Mouse (Mus musculus): ENCODE measurements at regions not wholly inside any gene's neighbourhood (a gene's known extent, or its start where the extent isn't known, plus 50 kb on each side); places are given as distances from the start of the nearest gene placed in this dataset.

DNA sequence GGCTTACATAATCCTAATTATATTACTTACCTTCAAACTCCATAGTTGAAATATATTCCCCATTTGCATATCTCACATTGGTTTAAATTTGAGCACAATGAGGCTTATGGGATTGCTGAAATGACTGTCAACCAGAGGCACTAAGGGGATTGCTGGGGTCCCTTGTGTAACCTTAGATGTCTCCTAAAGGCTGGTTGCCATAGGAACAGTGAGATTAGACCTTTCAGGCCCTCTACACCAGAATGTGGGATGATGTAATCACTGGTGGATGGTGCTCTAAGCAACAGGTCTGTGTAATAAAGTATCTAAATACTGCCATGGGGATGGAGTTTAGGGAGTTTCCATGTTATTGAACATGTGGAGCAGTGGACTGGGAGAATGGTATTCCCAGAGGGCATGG is 210.0 kb upstream of the Stac start:
- Histone ChIP-seq H3K4me2 (no peak overlapping the region), H3K9me3 (no peaks in the 10 kb centered on the region), H3K36me3 (no peaks in the 10 kb centered on the region), H3K4me1 (replicated peaks) (no peaks in the 10 kb centered on the region), H3K27me3 (no peaks in the 10 kb centered on the region), H3K9ac (no peak overlapping the region), H3K27ac (replicated peaks) (no peak overlapping the region), H3K4me3 (no peak overlapping the region)
- no peak for ATAC-seq (ENCODE audit: low FRiP score, low read depth)

DNA sequence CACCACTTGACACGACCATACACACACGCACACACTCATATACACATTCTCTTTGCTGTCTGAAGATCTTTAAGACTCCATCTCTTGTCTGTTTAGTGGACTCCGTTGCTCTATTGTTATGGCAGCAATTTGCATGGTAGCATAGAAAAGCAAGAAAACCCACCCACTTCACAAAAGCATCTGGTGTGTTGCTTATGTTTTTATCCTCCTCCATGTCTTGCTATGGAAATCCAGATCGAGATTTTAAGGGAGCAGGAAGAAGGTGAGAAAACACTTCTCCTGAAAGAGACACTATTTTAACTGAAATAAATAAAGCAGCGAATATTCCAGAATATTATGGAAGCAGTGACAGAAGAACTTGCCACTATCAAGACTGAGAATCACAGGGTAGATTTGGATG is 207.5 kb upstream of the Stac start:
- Histone ChIP-seq H3K27me3 (no peaks in the 10 kb centered on the region), H3K4me1 (replicated peaks) (no peaks in the 10 kb centered on the region), H3K9ac (no peak overlapping the region), H3K4me2 (no peak overlapping the region), H3K9me3 (no peaks in the 10 kb centered on the region), H3K36me3 (no peaks in the 10 kb centered on the region), H3K27ac (replicated peaks) (no peak overlapping the region), H3K4me3 (no peak overlapping the region)
- 78% methylated on average over 5 of the region's 5 CpGs for WGBS
- ATAC-seq (ENCODE audit: low FRiP score, low read depth): no peak

DNA sequence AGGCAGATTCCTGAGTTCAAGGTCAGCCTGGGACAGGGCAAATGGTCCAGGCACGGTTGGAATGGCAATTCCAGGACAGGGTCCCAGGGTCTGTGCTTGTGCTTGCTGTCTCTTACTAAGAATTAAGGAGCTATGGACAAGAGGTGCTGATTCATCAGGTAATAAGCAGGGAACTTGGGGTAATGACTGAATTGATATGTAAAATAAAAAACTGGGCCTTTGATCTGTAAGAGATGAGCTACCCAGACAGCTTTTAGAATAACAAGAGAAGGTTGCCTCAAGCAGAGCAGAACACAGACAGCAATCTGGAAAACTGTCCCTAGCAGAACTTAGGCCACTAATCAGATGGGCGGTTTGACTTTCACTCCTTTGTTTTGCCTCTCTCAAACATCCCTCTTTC is 189.6 kb upstream of the Stac start:
- 42% methylated on average over 2 of the region's 2 CpGs for WGBS
- Histone ChIP-seq H3K9me3 (no peaks in the 10 kb centered on the region), H3K9ac (no peak overlapping the region), H3K27me3 (no peaks in the 10 kb centered on the region), H3K27ac (replicated peaks) (no peak overlapping the region), H3K36me3 (no peaks in the 10 kb centered on the region), H3K4me2 (no peak overlapping the region), H3K4me3 (no peak overlapping the region), H3K4me1 (replicated peaks) (no peaks in the 10 kb centered on the region)
- ATAC-seq (ENCODE audit: low FRiP score, low read depth): no peak

DNA sequence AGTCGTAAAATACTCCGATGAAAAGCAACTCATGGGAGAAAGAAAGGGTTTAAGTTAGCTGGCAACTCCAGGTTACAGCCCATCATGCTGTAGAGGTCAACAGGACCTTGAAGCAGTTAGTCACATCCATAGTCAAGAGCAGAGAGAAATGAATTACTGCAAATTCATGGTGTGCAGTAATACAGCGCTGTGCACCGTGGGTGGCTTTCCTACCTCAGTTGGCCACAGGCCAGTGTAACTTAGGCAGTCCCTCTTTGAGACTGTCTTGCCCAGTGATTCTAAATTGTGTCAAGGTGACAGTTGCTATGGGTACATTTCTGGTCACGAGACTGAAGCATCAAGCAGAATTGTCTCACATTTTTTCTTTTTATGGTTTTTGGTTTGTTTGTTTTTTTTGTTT is 186.7 kb upstream of the Stac start:
- WGBS: 70% methylated on average over 5 of the region's 5 CpGs
- H3K4me1 ChIP-seq (replicated peaks): no peaks in the 10 kb centered on the region
- H3K4me3 ChIP-seq: no peak overlapping the region
- H3K27ac ChIP-seq (replicated peaks): no peak overlapping the region
- H3K9ac ChIP-seq: no peak overlapping the region
- no peaks in the 10 kb centered on the region for H3K36me3 ChIP-seq
- H3K9me3 ChIP-seq: no peaks in the 10 kb centered on the region
- no peak for ATAC-seq (ENCODE audit: low FRiP score, low read depth)
- H3K27me3 ChIP-seq: no peaks in the 10 kb centered on the region
- H3K4me2 ChIP-seq: no peak overlapping the region

DNA sequence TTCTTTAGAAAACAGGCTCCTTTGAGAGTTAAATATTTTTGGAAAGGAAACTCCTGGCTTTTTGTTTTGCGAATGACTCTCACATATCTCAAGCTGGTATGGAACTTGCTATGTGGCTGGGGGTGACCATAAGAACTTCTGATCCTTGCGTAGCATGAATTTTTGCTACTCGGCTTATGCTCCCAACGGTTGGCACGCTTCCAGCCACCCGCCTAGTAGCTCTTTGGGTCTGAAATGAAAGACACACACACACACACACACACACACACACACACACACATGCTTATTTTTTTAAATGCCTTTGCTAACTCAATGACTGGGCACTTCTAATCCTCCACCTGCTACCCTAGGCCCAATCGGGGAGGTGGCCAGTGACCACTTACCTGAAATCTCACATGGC is 180.3 kb upstream of the Stac start:
- Histone ChIP-seq H3K4me3 (no peak overlapping the region), H3K9me3 (no peaks in the 10 kb centered on the region), H3K4me1 (replicated peaks) (peaks cover 7% of the 10 kb centered on the region; the same call in 1 of the 2 replicates), H3K4me2 (no peak overlapping the region), H3K27me3 (no peaks in the 10 kb centered on the region), H3K36me3 (no peaks in the 10 kb centered on the region), H3K9ac (no peak overlapping the region), H3K27ac (replicated peaks) (no peak overlapping the region)
- no peak for ATAC-seq (ENCODE audit: low FRiP score, low read depth)
- 81% methylated on average over 7 of the region's 7 CpGs for WGBS

DNA sequence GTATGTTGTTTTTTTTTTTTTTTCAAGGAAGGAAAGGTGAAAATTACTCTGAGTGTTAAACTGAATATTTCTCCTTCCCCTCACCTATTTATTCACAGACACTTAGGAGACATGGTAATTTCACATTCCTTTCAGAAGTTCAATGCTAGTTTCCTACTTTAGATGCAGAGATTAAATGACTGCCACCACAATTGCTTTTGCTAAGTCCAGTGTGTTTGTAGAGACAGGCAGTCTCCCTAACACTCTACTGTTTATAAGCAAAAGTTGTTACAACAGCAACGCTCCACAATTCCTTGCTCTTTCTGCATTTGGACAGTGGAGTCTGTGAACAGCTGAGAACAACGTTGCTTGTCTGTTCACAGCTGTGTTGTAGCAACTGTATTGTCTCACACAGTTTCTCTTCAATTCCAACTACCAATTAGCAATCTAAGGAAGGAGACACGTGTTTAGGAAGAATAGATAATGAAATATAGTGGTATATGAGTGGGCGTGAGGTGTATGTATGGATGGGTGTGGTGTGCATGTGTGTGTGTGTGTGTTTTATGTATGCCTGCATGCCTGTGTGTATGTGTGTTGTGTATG is 179.7 kb upstream of the Stac start:
- H3K36me3 ChIP-seq: no peaks in the 10 kb centered on the region
- H3K4me2 ChIP-seq: no peak overlapping the region
- H3K27me3 ChIP-seq: no peaks in the 10 kb centered on the region
- H3K27ac ChIP-seq (replicated peaks): peak overlapping the region; percentile 6; the same call in 1 of the 2 replicates
- H3K9me3 ChIP-seq: no peaks in the 10 kb centered on the region
- H3K4me3 ChIP-seq: no peak overlapping the region
- H3K4me1 ChIP-seq (replicated peaks): peaks cover 7% of the 10 kb centered on the region; the same call in 1 of the 2 replicates
- no peak overlapping the region for H3K9ac ChIP-seq
- no peak for ATAC-seq (ENCODE audit: low FRiP score, low read depth)
- WGBS: 72% methylated on average over 4 of the region's 4 CpGs

DNA sequence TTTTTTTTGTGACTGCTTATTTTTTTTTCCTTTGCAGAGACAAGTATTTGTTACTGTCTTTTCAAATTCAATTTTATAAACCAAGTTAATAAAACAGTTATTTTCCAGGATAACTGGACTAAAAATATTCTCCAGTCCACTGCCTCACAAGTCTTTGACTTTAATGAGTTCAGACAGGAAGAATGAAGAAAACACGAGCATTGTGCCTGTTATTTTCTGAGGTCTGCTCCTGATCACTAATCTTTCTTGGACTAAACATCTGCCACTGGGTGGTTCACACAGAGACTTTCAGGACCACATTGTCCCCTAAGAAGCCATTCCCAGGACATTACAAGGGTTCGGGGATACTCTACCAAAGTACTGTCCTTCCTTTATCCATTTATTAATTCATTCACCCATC is 167.9 kb upstream of the Stac start:
- no peak overlapping the region for H3K27ac ChIP-seq (replicated peaks)
- H3K4me3 ChIP-seq: no peak overlapping the region
- H3K4me2 ChIP-seq: no peak overlapping the region
- H3K9me3 ChIP-seq: no peaks in the 10 kb centered on the region
- H3K27me3 ChIP-seq: no peaks in the 10 kb centered on the region
- ATAC-seq (ENCODE audit: low FRiP score, low read depth): no peak
- H3K36me3 ChIP-seq: no peaks in the 10 kb centered on the region
- 66% methylated on average over 2 of the region's 2 CpGs for WGBS
- no peaks in the 10 kb centered on the region for H3K4me1 ChIP-seq (replicated peaks)
- no peak overlapping the region for H3K9ac ChIP-seq

DNA sequence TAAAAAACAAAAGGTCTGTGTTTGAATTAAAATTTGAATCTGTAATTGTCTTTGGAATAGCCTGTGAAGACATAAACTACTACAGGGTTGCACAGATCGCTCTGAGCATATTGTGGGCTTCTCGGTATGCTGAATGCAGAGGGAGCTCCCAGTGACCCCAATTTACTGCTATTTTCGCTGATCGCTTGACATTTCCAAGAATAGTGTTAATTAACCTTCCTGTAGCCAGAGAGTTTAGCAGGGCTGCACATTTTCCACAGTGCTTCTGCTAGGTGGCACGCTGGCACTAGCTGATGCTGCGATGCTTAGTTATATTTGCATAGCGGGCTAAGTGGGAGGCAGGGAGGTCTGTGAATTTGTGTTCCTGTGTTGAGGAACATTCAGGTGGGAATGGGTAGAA is 164.8 kb upstream of the Stac start:
- Histone ChIP-seq H3K9ac (no peak overlapping the region), H3K27ac (replicated peaks) (peak overlapping the region; percentile 26; the same call in 1 of the 2 replicates), H3K4me2 (no peak overlapping the region), H3K9me3 (no peaks in the 10 kb centered on the region), H3K27me3 (no peaks in the 10 kb centered on the region), H3K36me3 (no peaks in the 10 kb centered on the region), H3K4me1 (replicated peaks) (no peaks in the 10 kb centered on the region), H3K4me3 (no peak overlapping the region)
- 67% methylated on average over 7 of the region's 7 CpGs for WGBS
- ATAC-seq (ENCODE audit: low FRiP score, low read depth): no peak

DNA sequence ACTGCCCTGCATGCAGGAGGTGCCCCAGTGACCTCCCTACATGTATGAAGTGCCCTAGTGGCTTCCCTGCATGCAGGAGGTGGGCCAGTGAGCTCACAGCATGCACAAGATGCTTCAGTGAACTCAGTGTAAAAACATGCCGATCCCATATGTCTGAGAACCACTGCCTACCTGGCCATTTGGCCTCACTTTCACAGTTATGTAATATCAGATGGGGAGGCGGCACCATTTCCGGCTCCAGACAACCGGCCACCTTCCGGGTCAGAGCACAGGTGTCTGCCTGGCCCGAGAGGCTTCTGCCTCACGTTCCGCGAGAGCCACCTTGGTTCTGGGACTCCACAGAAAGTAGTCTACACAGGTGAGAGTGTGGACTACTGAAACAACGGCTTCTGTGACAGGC is 156.2 kb upstream of the Stac start:
- no peak overlapping the region for H3K4me3 ChIP-seq
- no peak for ATAC-seq (ENCODE audit: low FRiP score, low read depth)
- no peaks in the 10 kb centered on the region for H3K27me3 ChIP-seq
- H3K27ac ChIP-seq (replicated peaks): no peak overlapping the region
- WGBS: 93% methylated on average over 10 of the region's 10 CpGs
- no peaks in the 10 kb centered on the region for H3K9me3 ChIP-seq
- H3K36me3 ChIP-seq: no peaks in the 10 kb centered on the region
- no peak overlapping the region for H3K9ac ChIP-seq
- H3K4me2 ChIP-seq: no peak overlapping the region
- H3K4me1 ChIP-seq (replicated peaks): no peaks in the 10 kb centered on the region

DNA sequence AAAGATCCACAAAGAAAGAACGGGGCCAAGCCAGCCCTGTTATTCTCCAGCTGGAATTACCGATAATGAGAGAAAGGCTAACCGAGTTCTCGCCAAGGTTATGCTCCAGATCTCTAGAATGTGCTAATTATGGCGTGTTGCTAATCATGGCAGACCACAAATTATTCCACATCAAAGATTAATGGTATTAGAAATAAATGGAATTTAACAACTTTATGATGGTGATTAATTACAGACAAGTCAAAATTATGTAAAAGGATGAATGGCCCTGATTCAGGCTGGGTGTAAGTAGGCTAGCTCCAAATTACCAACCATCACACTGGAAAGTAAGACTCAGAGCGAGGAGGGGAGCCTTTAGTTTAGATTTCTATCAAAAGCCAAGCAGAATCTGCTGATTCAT is 151.0 kb upstream of the Stac start:
- WGBS: 86% methylated on average over 6 of the region's 6 CpGs
- H3K36me3 ChIP-seq: no peaks in the 10 kb centered on the region

DNA sequence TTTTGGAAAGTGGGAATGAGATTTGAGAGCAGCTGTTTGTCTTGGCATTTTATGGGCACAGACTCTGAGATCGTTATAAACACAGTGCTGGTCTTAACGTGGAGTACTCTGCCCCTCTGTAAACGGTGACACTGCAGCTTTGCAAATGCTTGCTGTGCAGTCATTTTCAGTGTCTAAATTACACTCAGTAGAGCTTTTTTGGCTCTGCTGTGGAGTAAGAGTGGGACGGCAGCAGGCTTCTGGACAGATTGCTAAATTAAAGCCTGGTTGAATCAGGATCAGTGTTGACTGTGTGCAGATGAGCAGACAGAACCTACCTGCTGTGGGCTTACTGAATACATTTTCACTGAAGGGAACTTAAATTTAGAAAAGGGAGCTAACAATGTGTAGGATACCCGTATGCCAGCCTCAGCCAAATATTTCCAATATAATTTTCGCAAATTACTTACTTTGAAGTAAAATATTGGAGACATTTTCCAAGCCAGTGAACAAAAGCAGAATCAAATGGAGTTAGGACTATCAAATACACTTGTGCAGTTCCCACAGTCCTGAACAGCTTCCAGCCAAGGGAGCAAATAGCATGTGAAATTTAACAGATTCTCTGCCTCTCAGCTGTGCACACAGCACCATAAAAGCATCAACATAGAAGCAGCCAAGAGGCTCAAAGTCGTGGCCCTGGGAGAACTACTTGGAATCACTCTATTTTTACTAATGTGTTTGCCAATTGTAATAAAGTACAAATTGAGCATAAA is 148.1 kb upstream of the Stac start:
- Histone ChIP-seq H3K4me2 (no peak overlapping the region), H3K36me3 (no peaks in the 10 kb centered on the region), H3K27me3 (no peaks in the 10 kb centered on the region), H3K4me3 (no peak overlapping the region), H3K9ac (no peak overlapping the region), H3K27ac (replicated peaks) (peak overlapping the region; percentile 63; the same call in 1 of the 2 replicates), H3K9me3 (no peaks in the 10 kb centered on the region), H3K4me1 (replicated peaks) (no peaks in the 10 kb centered on the region; the same call in 1 of the 2 replicates)
- ATAC-seq (ENCODE audit: low FRiP score, low read depth): no peak; the same call in 1 of the 2 replicates
- 54% methylated on average over 7 of the region's 7 CpGs for WGBS

More for the DNA sequence above, 151.0 kb upstream of the Stac start:
- no peak overlapping the region for H3K27ac ChIP-seq (replicated peaks)
- H3K4me3 ChIP-seq: no peak overlapping the region
- H3K9me3 ChIP-seq: no peaks in the 10 kb centered on the region
- H3K4me2 ChIP-seq: no peak overlapping the region
- H3K9ac ChIP-seq: no peak overlapping the region
- H3K4me1 ChIP-seq (replicated peaks): no peaks in the 10 kb centered on the region; the same call in 1 of the 2 replicates
- ATAC-seq (ENCODE audit: low FRiP score, low read depth): no peak
- no peaks in the 10 kb centered on the region for H3K27me3 ChIP-seq

DNA sequence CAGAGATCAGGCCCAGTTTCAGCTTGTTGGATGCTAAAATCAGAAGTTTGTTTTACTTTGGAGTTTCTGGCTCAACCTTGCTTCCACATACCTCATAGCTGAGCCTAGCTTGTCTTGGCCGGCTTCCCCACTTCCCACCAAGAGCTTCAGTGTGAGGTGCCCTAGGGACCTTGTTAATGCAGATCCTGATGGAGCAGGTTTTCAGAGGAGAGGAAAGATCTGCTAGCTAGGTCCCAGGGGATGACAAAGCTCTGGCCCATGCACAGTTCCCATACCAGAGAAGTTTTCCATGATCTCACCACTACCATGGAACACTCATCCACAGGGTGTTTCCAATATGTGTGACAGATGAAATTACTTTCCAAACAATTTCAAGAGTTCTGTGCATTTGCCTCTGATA is 131.9 kb upstream of the Stac start:
- Histone ChIP-seq H3K4me1 (replicated peaks) (no peaks in the 10 kb centered on the region), H3K9me3 (no peaks in the 10 kb centered on the region), H3K9ac (no peak overlapping the region), H3K4me2 (no peak overlapping the region), H3K4me3 (no peak overlapping the region), H3K27ac (replicated peaks) (no peak overlapping the region), H3K36me3 (no peaks in the 10 kb centered on the region), H3K27me3 (no peaks in the 10 kb centered on the region)
- no peak for ATAC-seq (ENCODE audit: low FRiP score, low read depth)
- 97% methylated on average over 1 of the region's 1 CpGs for WGBS

DNA sequence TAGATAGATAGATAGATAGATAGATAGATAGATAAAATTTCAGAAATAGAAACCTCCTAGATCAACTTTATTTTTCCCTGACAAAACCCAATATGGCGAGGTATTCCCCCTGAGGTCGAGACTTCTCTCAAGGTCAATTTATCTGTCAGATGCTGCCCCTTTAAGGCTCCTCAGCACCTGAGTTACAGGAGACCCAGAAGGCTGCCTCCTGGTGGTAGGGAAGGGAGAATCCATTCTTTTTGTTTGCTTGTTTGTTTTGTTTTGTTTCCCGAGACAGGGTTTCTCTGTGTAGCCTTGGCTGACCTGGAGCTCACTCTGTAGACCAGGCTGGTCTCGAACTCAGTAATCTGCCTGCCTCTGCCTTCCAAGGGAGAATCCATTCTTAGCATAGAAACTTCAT is 127.3 kb upstream of the Stac start:
- 82% methylated on average over 4 of the region's 4 CpGs for WGBS
- no peak for ATAC-seq (ENCODE audit: low FRiP score, low read depth)
- Histone ChIP-seq H3K27me3 (no peaks in the 10 kb centered on the region), H3K36me3 (no peaks in the 10 kb centered on the region), H3K9ac (no peak overlapping the region), H3K9me3 (no peaks in the 10 kb centered on the region), H3K4me1 (replicated peaks) (no peaks in the 10 kb centered on the region), H3K27ac (replicated peaks) (no peak overlapping the region), H3K4me2 (no peak overlapping the region), H3K4me3 (no peak overlapping the region)

Measured in hindbrain, embryonic 15.5 days (tissue).